Mouse (Mus musculus): Measurements from ENCODE around the gene Slc25a30. TPM values are rescaled to one million over a fixed set of nuclear protein-coding genes. Genes with fewer than 3 reads are reported as not detected.
"Not testable (repeated sequence)": the region's sequence is repeated elsewhere in the genome, so short reads cannot be mapped to it uniquely, and the experiment has no call there.

Gene Slc25a30
- polyA plus RNA-seq, 1 experiment = 13.0 TPM

DNA sequence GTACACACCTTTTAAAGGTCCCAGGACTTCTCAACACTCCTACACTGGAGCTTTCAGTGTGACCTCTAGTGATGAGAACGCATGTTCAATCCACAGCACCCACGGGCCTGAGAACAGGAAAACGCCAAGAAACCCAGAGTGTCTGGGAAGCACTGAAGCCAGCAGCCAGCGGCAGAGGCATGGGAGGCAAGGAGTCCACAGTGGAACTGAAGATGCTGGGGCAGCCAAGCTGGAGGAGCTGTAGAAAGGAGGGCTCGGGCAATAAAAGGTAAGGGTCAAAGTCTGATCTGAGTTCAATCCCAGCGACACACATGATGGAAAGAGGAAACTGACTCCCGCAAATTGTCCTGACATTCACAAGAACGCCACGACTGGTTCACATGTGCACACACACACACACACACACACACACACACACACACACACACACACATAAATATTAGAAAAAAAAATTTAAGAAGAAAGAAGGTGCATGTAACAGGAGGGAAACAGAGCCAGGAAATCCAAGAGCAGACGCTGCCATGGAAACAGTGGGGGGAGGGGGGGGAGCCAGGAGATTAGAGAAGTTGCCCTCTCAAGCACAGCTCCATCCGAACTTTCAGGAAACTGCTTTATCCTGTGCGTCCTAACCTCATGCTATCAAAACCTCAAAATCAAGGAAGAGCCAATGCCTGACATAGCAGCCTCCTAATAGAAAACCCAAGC, 46.9 kb upstream of the Slc25a30 start:
- Histone ChIP-seq H3K36me3 (ENCODE audit: control insufficient read depth, insufficient read depth) (no peaks in the 10 kb centered on the region), H3K27me3 (ENCODE audit: control insufficient read depth, insufficient read depth, insufficient read length) (no peaks in the 10 kb centered on the region), H3ac (ENCODE audit: control insufficient read depth, insufficient read length) (peak overlapping the region; percentile 34), H3K4me2 (ENCODE audit: low read depth) (peak overlapping the region; percentile 93), H3K4me3 (peak overlapping the region; percentile 34), H3K79me2 (ENCODE audit: control insufficient read depth, insufficient read depth) (no peaks in the 10 kb centered on the region)
- TF ChIP-seq MYOD1 (IDR thresholded peaks at IDR 0.05; ENCODE audit: control insufficient read depth in 1 of 3, insufficient read length in 2 of 3, low read depth in 2 of 3) = no peak
- no peak for TF ChIP-seq SRF (IDR thresholded peaks at IDR 0.05; ENCODE audit: control insufficient read depth, insufficient read length, low read depth)
- no peak for TF ChIP-seq E2F4 (IDR thresholded peaks at IDR 0.05; ENCODE audit: insufficient read depth)
- TF ChIP-seq TCF3 (IDR thresholded peaks at IDR 0.05; ENCODE audit: insufficient read length, low read depth) = no peak
- TF ChIP-seq USF1 (IDR thresholded peaks at IDR 0.05; ENCODE audit: low read depth) = no peak
- no peak for TF ChIP-seq MAX (IDR thresholded peaks at IDR 0.05; ENCODE audit: low read depth)
- TF ChIP-seq REST (IDR thresholded peaks at IDR 0.05; ENCODE audit: insufficient read depth, insufficient read length) = no peak

DNA sequence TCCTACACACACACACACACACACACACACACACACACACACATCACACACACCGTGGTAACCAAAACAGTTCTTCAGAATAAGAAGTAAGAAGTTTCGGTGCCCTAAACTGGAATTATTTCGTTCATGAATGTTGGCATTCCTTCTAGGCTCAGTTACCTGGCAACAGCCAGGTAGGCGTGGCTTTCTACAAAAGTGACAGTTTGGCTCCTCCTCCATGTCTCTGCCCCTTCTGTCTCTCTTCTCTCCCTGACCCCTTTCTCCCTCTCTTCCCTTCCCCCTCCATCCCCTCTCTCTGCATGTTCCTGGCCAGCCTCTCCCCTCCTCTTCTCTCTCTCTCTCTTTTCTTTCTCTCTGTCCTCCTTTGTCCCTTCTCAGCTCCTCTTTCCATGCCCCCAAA, 46.1 kb upstream of the Slc25a30 start:
- Histone ChIP-seq H3K4me3 (peak overlapping the region; percentile 34), H3ac (ENCODE audit: control insufficient read depth, insufficient read length) (no peak overlapping the region), H3K27me3 (ENCODE audit: control insufficient read depth, insufficient read depth, insufficient read length) (no peaks in the 10 kb centered on the region), H3K79me2 (ENCODE audit: control insufficient read depth, insufficient read depth) (no peaks in the 10 kb centered on the region), H3K36me3 (ENCODE audit: control insufficient read depth, insufficient read depth) (no peaks in the 10 kb centered on the region), H3K4me2 (ENCODE audit: low read depth) (peak overlapping the region; percentile 93)
- no peak for TF ChIP-seq REST (IDR thresholded peaks at IDR 0.05; ENCODE audit: insufficient read depth, insufficient read length)
- no peak for TF ChIP-seq MAX (IDR thresholded peaks at IDR 0.05; ENCODE audit: low read depth)
- no peak for TF ChIP-seq POLR2AphosphoS2 (IDR thresholded peaks at IDR 0.05; ENCODE audit: insufficient read length, low read depth)
- no peak for TF ChIP-seq TCF12 (IDR thresholded peaks at IDR 0.05; ENCODE audit: insufficient read depth, poor library complexity, severe bottlenecking)
- TF ChIP-seq USF1 (IDR thresholded peaks at IDR 0.05; ENCODE audit: low read depth) = no peak
- TF ChIP-seq POLR2A (IDR thresholded peaks at IDR 0.05; ENCODE audit: insufficient read length, low read depth) = no peak
- TF ChIP-seq E2F4 (IDR thresholded peaks at IDR 0.05; ENCODE audit: insufficient read depth) = no peak
- no peak for TF ChIP-seq SRF (IDR thresholded peaks at IDR 0.05; ENCODE audit: control insufficient read depth, insufficient read length, low read depth)
- TF ChIP-seq MYOG (IDR thresholded peaks at IDR 0.05; ENCODE audit: control insufficient read depth in 1 of 3, insufficient read depth in 1 of 3, insufficient read length in 2 of 3, low read depth in 2 of 3) = no peak
- no peak for TF ChIP-seq TCF3 (IDR thresholded peaks at IDR 0.05; ENCODE audit: insufficient read length, low read depth)

DNA sequence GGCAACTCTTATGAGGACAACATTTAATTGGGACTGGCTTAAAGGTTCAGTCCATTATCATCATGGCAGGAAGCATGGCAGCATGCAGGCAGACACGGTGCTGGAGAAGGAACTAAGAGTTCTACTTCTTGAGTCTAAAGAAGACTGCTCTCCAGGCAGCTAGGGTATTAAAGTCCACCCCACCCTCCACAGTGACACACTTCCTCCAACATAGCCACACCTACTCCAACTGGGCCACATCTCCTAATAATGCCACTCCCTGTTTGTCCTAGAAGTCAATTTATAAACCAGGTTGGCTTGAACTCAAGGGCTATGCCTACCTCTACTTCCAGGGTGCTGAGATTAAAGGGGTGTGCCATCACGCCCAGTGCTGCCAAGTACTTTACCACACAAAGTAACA, 45.2 kb upstream of the Slc25a30 start:
- no peak overlapping the region for H3K4me3 ChIP-seq
- H3K79me2 ChIP-seq (ENCODE audit: control insufficient read depth, insufficient read depth) = no peaks in the 10 kb centered on the region
- TF ChIP-seq REST (IDR thresholded peaks at IDR 0.05; ENCODE audit: insufficient read depth, insufficient read length) (no peak), MAX (IDR thresholded peaks at IDR 0.05; ENCODE audit: low read depth) (no peak), USF1 (IDR thresholded peaks at IDR 0.05; ENCODE audit: low read depth) (no peak), CEBPB (IDR thresholded peaks at IDR 0.05; ENCODE audit: insufficient read depth, poor library complexity, severe bottlenecking) (no peak), MYOD1 (IDR thresholded peaks at IDR 0.05; ENCODE audit: control insufficient read depth in 1 of 3, insufficient read length in 2 of 3, low read depth in 2 of 3) (no peak), TCF3 (IDR thresholded peaks at IDR 0.05; ENCODE audit: insufficient read length, low read depth) (no peak), POLR2A (IDR thresholded peaks at IDR 0.05; ENCODE audit: insufficient read length, low read depth) (no peak), E2F4 (IDR thresholded peaks at IDR 0.05; ENCODE audit: insufficient read depth) (no peak), MYOG (IDR thresholded peaks at IDR 0.05; ENCODE audit: control insufficient read depth in 1 of 3, insufficient read depth in 1 of 3, insufficient read length in 2 of 3, low read depth in 2 of 3) (no peak), SRF (IDR thresholded peaks at IDR 0.05; ENCODE audit: control insufficient read depth, insufficient read length, low read depth) (no peak), TCF12 (IDR thresholded peaks at IDR 0.05; ENCODE audit: insufficient read depth, poor library complexity, severe bottlenecking) (no peak), POLR2AphosphoS2 (IDR thresholded peaks at IDR 0.05; ENCODE audit: insufficient read length, low read depth) (no peak)
- no peak overlapping the region for H3ac ChIP-seq (ENCODE audit: control insufficient read depth, insufficient read length)
- H3K27me3 ChIP-seq (ENCODE audit: control insufficient read depth, insufficient read depth, insufficient read length) = no peaks in the 10 kb centered on the region
- no peaks in the 10 kb centered on the region for H3K36me3 ChIP-seq (ENCODE audit: control insufficient read depth, insufficient read depth)
- H3K4me2 ChIP-seq (ENCODE audit: low read depth) = no peak overlapping the region

DNA sequence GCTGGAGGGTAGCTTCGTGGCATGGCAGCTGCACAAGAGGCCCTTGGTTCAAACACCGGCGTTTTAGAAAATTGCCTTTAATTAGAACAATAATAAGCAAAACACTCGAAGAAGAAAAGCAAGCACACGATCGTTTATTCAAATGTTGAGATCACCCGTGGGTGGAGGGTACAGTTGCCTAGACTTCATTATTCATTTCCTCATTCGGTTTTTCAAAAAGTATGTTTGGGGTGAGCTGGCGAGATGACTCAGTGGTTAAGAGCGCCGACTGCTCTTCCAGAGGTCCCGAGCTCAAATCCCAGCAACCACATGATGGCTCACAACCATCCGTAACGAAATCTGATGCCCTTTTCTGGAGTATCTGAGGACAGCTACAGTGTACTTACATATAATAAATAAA, 43.0 kb upstream of the Slc25a30 start:
- Histone ChIP-seq H3K4me2 (ENCODE audit: low read depth) (peak overlapping the region; percentile 98), H3K4me3 (peak overlapping the region; percentile 20)
- H3K27me3 ChIP-seq (ENCODE audit: control insufficient read depth, insufficient read depth, insufficient read length); H3K79me2 ChIP-seq (ENCODE audit: control insufficient read depth, insufficient read depth); H3ac ChIP-seq (ENCODE audit: control insufficient read depth, insufficient read length); H3K36me3 ChIP-seq (ENCODE audit: control insufficient read depth, insufficient read depth): not testable (repeated sequence)

DNA sequence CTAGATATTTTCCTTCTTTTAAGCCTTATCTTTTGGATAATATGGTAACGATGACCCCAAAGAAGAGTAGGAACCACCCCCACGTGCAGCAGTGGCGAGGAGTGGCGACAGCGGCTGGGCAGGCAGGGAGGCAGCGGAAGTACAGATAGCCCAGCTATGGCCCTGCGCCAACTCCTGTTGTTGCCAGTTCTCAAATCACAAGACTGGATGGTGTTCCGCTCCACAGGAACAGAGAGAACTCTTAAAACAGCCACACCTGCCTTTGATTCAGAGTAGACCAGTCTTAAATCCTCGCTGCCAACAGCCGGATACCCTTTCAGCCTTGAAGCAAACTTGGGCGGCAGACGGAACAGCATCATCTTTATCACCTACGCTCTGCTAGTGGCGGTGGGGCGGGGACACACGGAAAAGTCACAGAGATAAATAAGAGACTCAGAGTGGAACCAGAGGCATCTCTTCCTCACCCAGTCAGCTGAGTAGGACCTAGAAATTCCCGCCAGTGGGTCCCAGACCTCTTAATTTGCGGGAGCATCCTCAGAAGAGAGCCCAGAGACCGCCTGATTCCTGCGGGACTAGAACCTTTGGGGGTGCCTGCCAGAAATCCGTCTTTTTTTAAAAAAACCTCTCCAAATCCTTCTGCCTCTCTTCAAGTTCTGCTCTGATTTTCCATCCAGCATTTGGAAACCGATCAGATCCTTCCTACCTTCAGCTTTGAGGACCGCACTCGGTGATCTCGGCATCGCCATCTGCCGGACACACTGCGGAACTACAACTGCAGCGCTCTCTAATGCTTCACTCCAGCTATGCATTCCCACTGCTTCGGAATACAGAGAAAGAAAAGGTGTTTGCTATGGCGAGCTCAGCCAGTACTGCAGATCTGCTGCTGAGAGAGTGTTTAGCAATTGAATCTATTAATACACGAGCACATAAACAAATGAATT, 42.3 kb upstream of the Slc25a30 start:
- H3ac ChIP-seq (ENCODE audit: control insufficient read depth, insufficient read length) = no peak overlapping the region

More for the DNA sequence above, 42.3 kb upstream of the Slc25a30 start:
- H3K36me3 ChIP-seq (ENCODE audit: control insufficient read depth, insufficient read depth) = no peaks in the 10 kb centered on the region
- TF ChIP-seq POLR2AphosphoS2 (IDR thresholded peaks at IDR 0.05; ENCODE audit: insufficient read length, low read depth) (peak; percentile 39), POLR2A (IDR thresholded peaks at IDR 0.05; ENCODE audit: insufficient read length, low read depth) (peak; percentile 37), MYOD1 (IDR thresholded peaks at IDR 0.05; ENCODE audit: control insufficient read depth in 1 of 3, insufficient read length in 2 of 3, low read depth in 2 of 3) (peak in 1 of 3 experiments; percentile 61), REST (IDR thresholded peaks at IDR 0.05; ENCODE audit: insufficient read depth, insufficient read length) (no peak), MYOG (IDR thresholded peaks at IDR 0.05; ENCODE audit: control insufficient read depth in 1 of 3, insufficient read depth in 1 of 3, insufficient read length in 2 of 3, low read depth in 2 of 3) (no peak)
- H3K4me3 ChIP-seq = peak overlapping the region; percentile 20
- peak overlapping the region; percentile 98 for H3K4me2 ChIP-seq (ENCODE audit: low read depth)
- H3K79me2 ChIP-seq (ENCODE audit: control insufficient read depth, insufficient read depth) = no peaks in the 10 kb centered on the region
- H3K27me3 ChIP-seq (ENCODE audit: control insufficient read depth, insufficient read depth, insufficient read length) = no peaks in the 10 kb centered on the region

Data from myocyte (in vitro differentiated cells).